Mouse (Mus musculus) heart, embryonic 10.5 days (tissue): ENCODE measurements around the gene Pex19. TPM values are rescaled to one million over a fixed set of nuclear protein-coding genes. Genes with fewer than 3 reads are reported as not detected.

Source experiments
- DNase-seq: peaks from one replicate; pipeline ENCODE4 v3.0.0-alpha.2; 2017; ENCODE audit warnings: low spot score
- H3K27ac ChIP-seq: fragments of 300-500 bp; sonication (generic); 2 replicates; pipeline ENCODE4 v1.5.1; 2016; ENCODE audit warnings: mild to moderate bottlenecking
- H3K27me3 ChIP-seq: fragments of 300-500 bp; sonication (generic); 2 replicates; pipeline ENCODE4 v1.6.1; 2016; ENCODE audit warnings: mild to moderate bottlenecking; ENCODE audit not compliant: poor library complexity, insufficient read depth, severe bottlenecking
- H3K36me3 ChIP-seq: fragments of 300-500 bp; sonication (generic); 2 replicates; pipeline ENCODE4 v1.6.1; 2016; ENCODE audit warnings: mild to moderate bottlenecking, moderate library complexity
- H3K4me1 ChIP-seq: fragments of 300-500 bp; sonication (generic); 2 replicates; pipeline ENCODE4 v1.6.1; 2016; ENCODE audit warnings: mild to moderate bottlenecking
- H3K4me3 ChIP-seq: fragments of 300-500 bp; sonication (generic); 2 replicates; pipeline ENCODE4 v1.5.1; 2016; ENCODE audit warnings: mild to moderate bottlenecking, moderate library complexity
- H3K9me3 ChIP-seq: fragments of 300-500 bp; sonication (generic); 2 replicates; pipeline ENCODE4 v1.6.1; 2016; ENCODE audit warnings: mild to moderate bottlenecking, moderate library complexity
- WGBS: fragments of 180-500 bp; shearing (Covaris S2); methylation state at CpG from one replicate; pipeline ENCODE4 v1.1.7; 2016; 5-methylcytosine and 5-hydroxymethylcytosine counted together
- polyA plus RNA-seq: library from polyadenylated mRNA; unstranded; fragments of >200 nt; fragmentation: Nextera tagmentation; extraction: Ambion mirVana; gene quantifications from 2 replicates; pipeline ENCODE4 v1.2.1, GENCODE M21; 2016

The Pex19 gene
- polyA plus RNA-seq, 1 experiment from 2014 or later: 161 TPM

DNA sequence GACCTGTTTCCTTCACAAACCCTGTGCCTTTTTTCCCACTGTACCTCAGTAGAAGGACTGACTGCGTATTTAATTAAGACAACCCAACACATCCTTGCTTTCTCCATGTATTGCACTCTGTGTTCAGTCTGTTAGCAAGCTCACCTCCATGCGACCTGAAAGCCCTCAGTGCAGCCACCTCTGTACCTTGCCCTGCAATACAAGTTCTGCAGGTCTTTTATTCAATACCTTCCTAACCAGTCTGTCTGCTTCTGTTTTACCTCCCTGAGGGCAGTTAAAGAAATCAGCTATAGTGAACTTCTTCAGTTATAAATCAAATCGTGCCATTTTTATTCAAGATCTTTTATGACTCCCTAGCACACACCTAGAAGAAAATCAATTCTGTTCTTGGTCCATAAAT, 15.0 kb downstream of the Pex19 start:
- no peaks in the 10 kb centered on the region for H3K36me3 ChIP-seq
- no peaks in the 10 kb centered on the region for H3K9me3 ChIP-seq
- no peak for DNase-seq
- H3K27me3 ChIP-seq: no peaks in the 10 kb centered on the region
- no peak overlapping the region for H3K27ac ChIP-seq
- no peaks in the 10 kb centered on the region for H3K4me1 ChIP-seq
- 73% methylated on average over 3 of the region's 3 CpGs for WGBS
- no peak overlapping the region for H3K4me3 ChIP-seq

DNA sequence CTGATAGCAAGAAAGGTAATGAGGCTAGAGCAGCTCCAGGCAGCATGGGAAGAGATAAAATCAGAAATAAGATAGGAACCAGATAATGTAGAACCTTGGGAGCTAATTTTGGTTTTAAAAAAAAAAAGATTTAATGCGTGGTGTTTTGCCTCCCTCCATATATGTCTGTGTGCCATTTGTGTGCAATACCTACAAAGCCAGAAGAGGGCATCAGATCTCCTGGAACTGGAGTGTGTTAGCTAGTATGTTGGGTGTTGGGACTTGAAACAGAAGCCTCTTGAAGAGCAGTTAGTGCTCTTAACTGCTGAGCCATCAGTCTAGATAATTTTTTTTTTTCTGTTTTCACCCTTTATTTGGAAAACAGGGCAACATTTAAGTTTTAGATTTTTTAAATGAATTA, 17.0 kb downstream of the Pex19 start:
- Histone ChIP-seq H3K36me3 (no peaks in the 10 kb centered on the region), H3K4me1 (no peaks in the 10 kb centered on the region), H3K27me3 (no peaks in the 10 kb centered on the region), H3K27ac (no peak overlapping the region), H3K9me3 (no peaks in the 10 kb centered on the region), H3K4me3 (no peak overlapping the region)
- WGBS: 34% methylated on average over 1 of the region's 1 CpGs
- no peak for DNase-seq

DNA sequence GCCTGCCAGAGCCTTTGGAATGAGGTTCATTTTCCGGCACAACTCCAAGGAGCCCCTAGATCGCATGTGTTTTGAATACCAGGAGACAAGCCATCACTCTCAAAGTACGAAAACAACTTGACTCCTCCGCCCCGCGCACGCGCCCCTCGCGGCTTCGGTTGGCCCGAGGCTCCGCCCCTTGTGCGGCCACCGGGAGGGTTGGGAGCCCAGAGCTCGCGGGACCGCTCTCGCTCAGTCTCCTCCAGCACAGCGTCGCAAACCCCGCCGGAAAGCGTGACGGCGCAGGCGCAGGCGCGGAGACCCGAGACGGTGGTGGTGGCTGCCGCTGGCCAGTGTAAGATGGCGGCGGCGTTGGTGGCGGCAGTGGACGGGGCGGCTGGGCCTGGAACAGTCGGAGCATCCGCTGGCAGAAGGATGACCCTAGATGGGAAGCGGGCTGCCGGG, 21.3 kb downstream of the Pex19 start, which contains the start of gene Dcaf8:
Dcaf8 (plus strand) TSS at position 250 of the 444 bp plus-strand sequence.
- peak within 1 kb of the TSS; percentile 100 for H3K27ac ChIP-seq
- peak within 1 kb of the TSS; percentile 96 for H3K4me3 ChIP-seq
- H3K9me3 ChIP-seq: no peaks in the 10 kb centered on the region
- H3K4me1 ChIP-seq: peaks cover 6% of the 10 kb centered on the region; the same call in 1 of the 2 replicates
- DNase-seq: peak; percentile 99
- H3K27me3 ChIP-seq: no peaks in the 10 kb centered on the region
- under 1% methylated on average over 42 of the region's 42 CpGs for WGBS
- H3K36me3 ChIP-seq: peaks cover 29% of the 10 kb centered on the region

DNA sequence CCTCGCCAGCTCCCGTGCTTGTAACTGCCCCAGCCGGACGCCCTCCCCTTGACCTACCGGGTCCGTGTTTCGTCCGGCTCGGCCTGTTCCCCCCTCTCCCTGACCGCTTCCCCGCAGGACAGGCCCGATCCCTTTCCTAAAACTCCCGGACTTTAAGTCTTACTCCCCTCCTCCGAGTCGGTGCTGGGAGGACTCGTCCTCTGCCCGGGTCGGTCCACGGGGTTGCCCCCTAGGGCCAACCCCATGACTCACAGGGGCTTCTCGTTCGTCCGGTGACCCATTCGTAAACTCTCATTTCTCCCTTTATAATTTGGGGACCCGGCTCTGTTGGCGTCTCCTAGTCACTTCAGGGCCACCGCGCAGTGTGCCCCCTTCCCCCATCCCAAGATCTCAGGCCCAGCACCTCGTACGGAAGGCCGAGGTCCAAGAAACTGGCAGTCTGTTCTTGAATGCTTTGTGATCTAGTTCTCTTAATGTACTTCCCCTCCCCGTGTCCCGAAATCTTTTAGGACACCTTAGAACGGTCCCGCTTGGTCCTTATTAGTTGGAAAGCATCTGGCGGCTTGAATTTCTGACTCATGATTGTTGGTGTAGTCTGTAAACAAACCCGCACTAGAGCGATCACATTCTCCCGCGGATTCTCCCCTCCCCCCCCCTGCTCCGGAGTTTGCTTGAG, 21.9 kb downstream of the Pex19 start:
- DNase-seq: peak; percentile 80
- H3K27ac ChIP-seq: peak overlapping the region; percentile 100

DNA sequence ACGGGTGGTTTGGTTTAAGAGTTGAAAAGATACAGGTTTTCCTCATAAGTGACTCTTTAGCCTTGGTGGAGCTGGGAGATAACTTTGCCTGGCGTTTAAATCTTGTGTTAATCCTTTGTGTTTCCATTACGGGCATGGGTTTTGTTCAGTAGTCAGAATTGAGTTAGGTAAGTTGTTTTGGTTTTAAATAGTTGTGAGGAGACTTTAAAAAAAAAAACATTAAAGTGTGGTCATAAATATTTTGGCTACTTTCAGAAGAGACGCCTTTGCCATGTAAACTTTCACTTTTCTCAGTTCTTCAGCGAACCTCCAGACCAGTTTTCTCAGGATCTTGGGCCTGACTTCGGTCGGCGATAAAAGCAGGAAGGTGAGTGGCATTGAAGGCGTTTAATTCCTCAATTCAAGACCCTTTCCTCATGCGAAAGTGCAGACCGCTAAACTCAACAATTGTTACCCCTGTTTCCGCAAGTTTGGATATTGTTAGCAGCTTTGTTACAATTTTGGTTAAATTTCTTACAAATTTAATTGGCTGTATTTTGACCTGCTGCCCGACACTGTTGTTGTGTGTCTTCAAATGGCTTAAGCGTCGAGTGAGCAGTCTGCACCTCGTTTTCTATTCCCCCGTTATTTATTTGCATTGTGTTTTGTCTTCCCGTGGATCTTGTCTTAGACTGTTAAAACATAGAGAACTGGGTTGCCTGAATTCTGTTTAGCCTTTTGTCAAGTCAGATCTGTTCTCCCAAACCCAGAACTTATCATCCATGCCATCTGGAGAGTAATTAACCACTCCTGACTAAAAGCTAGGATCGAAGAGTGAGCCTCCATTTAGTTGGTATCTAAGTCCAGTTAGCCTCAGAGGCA, 22.6 kb downstream of the Pex19 start:
- WGBS: 24% methylated on average over 19 of the region's 19 CpGs
- Histone ChIP-seq H3K4me3 (peak overlapping the region; percentile 96), H3K36me3 (peaks cover 42% of the 10 kb centered on the region), H3K4me1 (peaks cover 6% of the 10 kb centered on the region; the same call in 1 of the 2 replicates), H3K9me3 (no peaks in the 10 kb centered on the region), H3K27me3 (no peaks in the 10 kb centered on the region), H3K27ac (peak overlapping the region; percentile 100)
- DNase-seq: no peak

More for the DNA sequence above, 21.9 kb downstream of the Pex19 start:
- Histone ChIP-seq H3K9me3 (no peaks in the 10 kb centered on the region), H3K4me1 (peaks cover 6% of the 10 kb centered on the region; the same call in 1 of the 2 replicates), H3K36me3 (peaks cover 35% of the 10 kb centered on the region), H3K4me3 (peak overlapping the region; percentile 96), H3K27me3 (no peaks in the 10 kb centered on the region)
- under 1% methylated on average over 40 of the region's 40 CpGs for WGBS

DNA sequence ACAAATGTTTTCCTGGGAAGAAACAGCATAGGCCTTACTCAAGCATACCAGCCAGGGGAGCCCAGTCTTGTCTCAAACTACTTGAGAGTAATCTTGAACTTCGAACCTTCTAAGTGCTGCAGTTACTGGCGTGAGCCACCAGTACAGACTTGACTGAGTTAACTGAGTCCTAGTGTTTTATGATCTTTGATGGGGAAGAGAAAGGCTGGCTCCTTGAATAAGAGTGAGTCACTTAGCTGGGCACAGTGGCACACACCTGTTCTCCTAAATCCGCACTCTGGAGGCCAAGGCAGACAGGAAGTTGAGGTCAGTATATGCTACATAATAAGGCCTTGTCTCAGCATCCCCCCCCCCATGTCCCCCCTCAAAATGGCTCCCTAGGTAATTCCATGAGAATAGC, 28.0 kb downstream of the Pex19 start:
- H3K9me3 ChIP-seq: no peaks in the 10 kb centered on the region
- no peak overlapping the region for H3K27ac ChIP-seq
- no peak for DNase-seq
- no peaks in the 10 kb centered on the region for H3K27me3 ChIP-seq
- peaks cover 6% of the 10 kb centered on the region; the same call in 1 of the 2 replicates for H3K4me1 ChIP-seq
- no peak overlapping the region for H3K4me3 ChIP-seq
- WGBS: 91% methylated on average over 3 of the region's 3 CpGs
- H3K36me3 ChIP-seq: peaks cover 68% of the 10 kb centered on the region

DNA sequence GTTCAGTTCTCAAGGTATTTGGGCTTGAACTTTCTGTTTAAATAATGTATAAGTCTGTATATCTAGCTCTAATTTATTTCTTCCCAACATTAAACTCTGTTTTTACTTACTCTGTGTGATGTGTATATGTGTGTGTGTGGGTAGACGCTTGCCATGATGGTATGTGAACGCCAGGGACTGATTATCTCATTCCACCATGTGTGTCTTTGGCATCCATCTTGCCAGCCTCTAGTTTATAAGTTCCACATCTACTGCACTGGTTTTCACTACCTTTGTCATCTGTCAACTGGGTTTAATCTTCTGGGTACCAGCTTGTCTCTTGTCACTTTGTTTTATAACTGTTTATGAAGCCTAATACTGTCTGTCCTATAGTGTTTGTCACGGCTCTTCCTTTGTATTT, 29.0 kb downstream of the Pex19 start:
- 90% methylated on average over 3 of the region's 3 CpGs for WGBS

DNA sequence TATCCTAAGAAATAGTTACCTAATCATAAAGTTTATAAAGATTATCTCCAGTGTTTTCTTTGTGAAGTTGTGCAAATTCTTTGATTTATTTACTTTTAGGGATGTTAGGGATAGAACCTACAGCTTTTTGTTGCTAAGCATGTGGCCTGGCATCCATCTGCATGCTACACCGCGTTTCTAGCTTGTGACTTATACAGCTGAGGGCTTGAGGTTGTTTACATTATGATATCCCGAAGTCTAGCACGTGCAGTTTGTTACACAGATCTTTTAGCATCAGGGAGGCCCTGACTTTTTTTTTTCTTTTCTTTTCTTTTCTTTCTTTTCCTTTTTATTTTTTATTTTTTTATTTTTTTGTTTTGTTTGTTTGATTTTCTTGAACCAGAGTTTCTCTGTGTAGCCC, 33.4 kb downstream of the Pex19 start:
- H3K27ac ChIP-seq: peak overlapping the region; percentile 81
- WGBS: 53% methylated on average over 4 of the region's 4 CpGs
- no peaks in the 10 kb centered on the region for H3K9me3 ChIP-seq
- 0 out of 2 replicates have a peak overlapping the region, but pooled peaks have one; percentile 2 for H3K4me3 ChIP-seq
- peaks cover 18% of the 10 kb centered on the region for H3K36me3 ChIP-seq
- H3K27me3 ChIP-seq: no peaks in the 10 kb centered on the region
- no peak for DNase-seq
- peaks cover 18% of the 10 kb centered on the region for H3K4me1 ChIP-seq

More for the DNA sequence above, 29.0 kb downstream of the Pex19 start:
- no peak for DNase-seq
- Histone ChIP-seq H3K4me1 (peaks cover 9% of the 10 kb centered on the region; the same call in 1 of the 2 replicates), H3K4me3 (no peak overlapping the region), H3K27ac (no peak overlapping the region), H3K27me3 (no peaks in the 10 kb centered on the region), H3K36me3 (peaks cover 61% of the 10 kb centered on the region), H3K9me3 (no peaks in the 10 kb centered on the region)

DNA sequence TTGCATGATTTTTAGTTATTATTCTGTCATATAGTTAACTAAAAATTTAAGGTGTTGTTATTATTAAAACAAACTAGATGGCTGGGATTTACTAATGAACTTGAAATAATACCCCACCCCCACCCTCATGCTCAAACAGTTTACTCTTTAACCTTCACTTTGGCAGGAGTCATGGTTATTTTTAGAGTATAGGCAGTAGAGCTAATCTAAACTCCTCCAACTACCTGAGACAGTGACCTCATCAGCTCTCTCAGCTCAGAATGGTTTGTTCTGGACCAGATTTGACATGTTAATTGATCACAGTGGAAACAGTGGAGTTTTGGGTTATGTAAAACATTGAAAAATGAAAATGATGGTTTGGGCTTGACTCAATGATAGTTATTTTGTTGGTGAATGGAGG, 34.0 kb downstream of the Pex19 start:
- Histone ChIP-seq H3K27ac (peak overlapping the region; percentile 81), H3K4me1 (peaks cover 18% of the 10 kb centered on the region), H3K27me3 (no peaks in the 10 kb centered on the region), H3K4me3 (0 out of 2 replicates have a peak overlapping the region, but pooled peaks have one; percentile 2), H3K36me3 (peaks cover 20% of the 10 kb centered on the region), H3K9me3 (no peaks in the 10 kb centered on the region)
- no peak for DNase-seq

DNA sequence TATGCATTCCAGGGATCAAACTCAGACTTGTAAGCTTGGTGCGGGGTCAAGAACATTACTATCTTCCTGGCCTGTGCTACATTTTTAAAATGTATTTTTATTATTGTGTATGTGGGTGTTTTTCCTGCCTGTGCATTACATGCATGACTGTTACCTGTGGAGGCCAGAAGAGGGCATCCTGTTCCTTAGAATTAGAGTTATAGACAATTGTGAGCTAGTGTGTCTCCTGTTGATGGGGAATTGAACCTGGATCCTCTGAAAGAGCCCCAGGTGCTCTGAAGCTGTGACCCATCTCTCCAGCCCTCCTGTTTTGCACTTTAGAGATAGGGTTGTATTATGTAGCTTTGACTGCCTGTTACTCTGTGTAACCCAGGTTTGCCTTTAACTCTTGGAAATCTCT, 35.5 kb downstream of the Pex19 start:
- 91% methylated on average over 1 of the region's 1 CpGs for WGBS
- Histone ChIP-seq H3K27me3 (no peaks in the 10 kb centered on the region), H3K4me1 (peaks cover 18% of the 10 kb centered on the region), H3K4me3 (no peak overlapping the region), H3K27ac (no peak overlapping the region), H3K36me3 (peaks cover 21% of the 10 kb centered on the region), H3K9me3 (no peaks in the 10 kb centered on the region)
- no peak for DNase-seq

DNA sequence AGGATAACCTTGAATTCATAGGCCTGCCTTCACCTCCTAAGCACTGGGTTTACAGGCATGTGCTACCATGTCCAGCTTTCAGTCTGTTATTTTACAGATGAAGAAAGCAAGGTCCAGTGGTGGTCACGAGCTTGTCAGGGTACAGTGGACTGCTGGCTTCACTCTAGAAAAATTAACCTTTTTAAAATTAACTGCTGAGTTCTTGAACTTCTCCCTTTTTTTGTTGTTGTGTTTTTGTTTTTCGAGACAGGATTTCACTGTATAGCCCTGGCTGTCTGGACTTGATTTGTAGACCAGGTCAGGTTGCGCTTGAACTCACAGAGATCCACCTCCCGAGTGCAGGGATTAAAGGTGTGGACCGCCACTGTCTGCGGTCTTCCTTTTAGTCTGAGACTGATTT, 36.4 kb downstream of the Pex19 start:
- Histone ChIP-seq H3K27me3 (no peaks in the 10 kb centered on the region), H3K36me3 (peaks cover 30% of the 10 kb centered on the region), H3K27ac (no peak overlapping the region), H3K4me3 (no peak overlapping the region), H3K4me1 (peaks cover 18% of the 10 kb centered on the region), H3K9me3 (no peaks in the 10 kb centered on the region)
- no peak for DNase-seq
- 91% methylated on average over 6 of the region's 6 CpGs for WGBS

DNA sequence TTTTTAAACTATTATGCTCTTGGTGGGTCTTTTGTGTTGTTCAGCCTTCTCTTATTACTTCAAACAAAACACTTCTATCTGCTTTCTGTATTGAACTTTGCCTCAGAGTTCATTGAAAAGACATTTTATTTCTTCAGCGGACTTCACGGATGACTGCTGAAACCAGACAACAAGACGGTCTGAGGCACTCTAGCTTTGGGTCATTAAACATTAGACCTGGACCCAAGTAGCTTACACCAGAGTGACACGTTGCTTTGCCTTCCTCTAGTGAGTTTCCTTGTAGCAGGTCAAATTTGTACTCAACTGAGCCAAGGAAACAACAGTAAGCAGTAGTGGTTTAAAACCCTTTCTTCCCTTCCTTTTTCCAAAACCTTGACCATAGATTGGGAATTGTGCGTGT, 41.4 kb downstream of the Pex19 start:
- peaks cover 79% of the 10 kb centered on the region for H3K36me3 ChIP-seq
- H3K27me3 ChIP-seq: no peaks in the 10 kb centered on the region
- no peaks in the 10 kb centered on the region for H3K4me1 ChIP-seq
- no peaks in the 10 kb centered on the region for H3K9me3 ChIP-seq
- no peak for DNase-seq
- no peak overlapping the region for H3K4me3 ChIP-seq
- WGBS: 91% methylated on average over 5 of the region's 5 CpGs
- no peak overlapping the region for H3K27ac ChIP-seq

DNA sequence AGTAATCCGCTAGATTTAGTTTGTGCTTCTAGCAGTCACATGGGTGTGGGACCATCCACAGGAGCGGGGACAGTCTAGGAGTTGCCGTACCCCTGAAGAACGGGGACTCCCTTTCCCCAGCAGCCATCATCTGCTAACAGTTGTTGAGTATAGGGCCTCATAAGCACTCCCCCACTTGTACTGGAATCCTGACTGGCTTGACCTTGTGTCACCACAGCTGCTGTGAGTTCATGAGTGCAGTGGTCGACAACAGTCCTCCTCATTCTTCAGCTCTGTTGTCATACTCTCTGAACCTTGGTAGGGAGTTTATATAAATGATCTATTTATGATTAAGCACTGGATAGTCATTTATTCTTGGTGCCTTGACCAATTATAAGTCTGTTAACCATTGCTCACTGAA, 43.3 kb downstream of the Pex19 start:
- H3K4me1 ChIP-seq: peaks cover 6% of the 10 kb centered on the region
- no peak overlapping the region for H3K4me3 ChIP-seq
- peaks cover 97% of the 10 kb centered on the region for H3K36me3 ChIP-seq
- WGBS: 96% methylated on average over 5 of the region's 5 CpGs
- H3K27me3 ChIP-seq: no peaks in the 10 kb centered on the region
- no peak overlapping the region for H3K27ac ChIP-seq
- H3K9me3 ChIP-seq: no peaks in the 10 kb centered on the region
- no peak for DNase-seq
